ENCODE assay signal across 28 mouse cellular contexts in the genomic region with DNA sequence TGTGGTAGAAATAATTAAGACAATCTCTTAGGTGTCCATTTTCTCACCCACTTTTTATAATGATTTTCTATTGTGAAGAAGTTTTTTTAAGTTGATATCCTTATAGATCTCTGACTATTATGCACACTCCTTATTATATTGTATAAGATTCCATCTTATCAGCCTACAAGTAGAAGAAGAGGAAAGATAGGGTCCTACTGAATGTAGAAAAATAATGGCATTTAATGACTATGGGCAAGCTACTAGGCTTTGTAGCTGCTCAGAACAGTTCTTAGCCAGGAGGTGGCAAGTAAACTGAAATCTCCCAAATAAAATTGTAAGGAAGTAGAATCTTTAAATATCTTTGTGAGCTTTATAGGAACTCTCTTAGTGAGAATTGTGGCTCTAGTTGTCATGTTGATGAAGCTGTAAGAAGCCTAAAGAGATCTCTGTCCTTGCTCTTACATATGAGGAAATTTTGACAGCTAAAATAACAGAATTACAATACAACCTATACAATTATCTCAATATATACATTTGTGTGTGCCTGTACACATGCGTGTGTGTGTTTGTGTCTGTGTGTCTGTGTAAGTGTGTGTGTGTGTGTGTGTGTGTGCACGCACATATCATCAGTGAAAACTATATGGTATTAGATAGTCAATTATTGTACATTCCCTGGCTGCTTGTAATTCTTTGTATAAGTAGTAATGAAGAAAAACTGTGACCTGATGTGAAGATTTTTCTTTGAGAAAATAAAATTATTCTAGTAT.
DNase-seq lines count a peak whose midpoint lies in the region; ATAC-seq and TF ChIP-seq lines count a peak whose summit lies in the region.
"Had no signal": no experiment of that assay in that cellular context is flagged by ENCODE, and none has a peak within 500 bp of the region (broad histone marks: within the 10 kb centered on the region; RNA-seq: fewer than 3 reads in every experiment).

No protein-coding gene starts in this region.

- H3K4me2 ChIP-seq in heart, embryonic 15.5 days, result no peak overlapping the region
- H3K4me2 ChIP-seq in liver, embryonic 11.5 days, result no peak overlapping the region
- no peak overlapping the region for H3K4me2 ChIP-seq in kidney, embryonic 14.5 days (replicated peaks; ENCODE audit: low read depth, low read length)
- H3K4me2 ChIP-seq: embryonic facial prominence, embryonic 15.5 days; forebrain, embryonic 15.5 days; heart, embryonic 11.5 days; hindbrain, embryonic 13.5 days had no signal

- H3K4me1 ChIP-seq in heart, embryonic 15.5 days (replicated peaks), result no peaks in the 10 kb centered on the region
- no peaks in the 10 kb centered on the region for H3K4me1 ChIP-seq in liver, embryonic 11.5 days (replicated peaks; ENCODE audit: control insufficient read depth, insufficient read depth, low read length)
- no peaks in the 10 kb centered on the region for H3K4me1 ChIP-seq in ES-E14 (ENCODE audit: control insufficient read depth in 2 of 2, insufficient read depth in 2 of 2, low read length in 2 of 2, poor library complexity in 1 of 2)
- no peaks in the 10 kb centered on the region for H3K4me1 ChIP-seq in kidney, embryonic 14.5 days (ENCODE audit: control insufficient read depth, insufficient read depth, low read length)
- H3K4me1 ChIP-seq: embryonic facial prominence, embryonic 15.5 days; forebrain, embryonic 15.5 days; hindbrain, embryonic 13.5 days had no signal

- in situ Hi-C loops in ES-E14 (cut with MboI; ENCODE audit: low sequenced_read_pairs in 2 of 2, unreplicated experiment in 2 of 2), result no loop called here

- 0 out of 2 replicates have a peak, but pooled peaks have one; percentile 33 for ATAC-seq in heart, embryonic 15.5 days (replicated peaks; ENCODE audit: insufficient number of reproducible peaks, insufficient read depth, low FRiP score, low read depth)
- 0 out of 2 replicates have a peak, but pooled peaks have one; percentile 14 for ATAC-seq in liver, embryonic 11.5 days (replicated peaks; ENCODE audit: low FRiP score)
- 0 out of 2 replicates have a peak, but pooled peaks have one; percentile 28 for ATAC-seq in erythroid progenitor cell, adult 5-6 weeks (replicated peaks; ENCODE audit: low FRiP score, poor library complexity, severe bottlenecking)
- no peak for ATAC-seq in kidney, embryonic 14.5 days (ENCODE audit: low FRiP score, low TSS enrichment)
- ATAC-seq: forebrain, embryonic 15.5 days had no signal

- no peak overlapping the region for H3K4me3 ChIP-seq in heart, embryonic 15.5 days
- H3K4me3 ChIP-seq in liver, embryonic 11.5 days (ENCODE audit: low read depth, low read length), result no peak overlapping the region
- no peak overlapping the region for H3K4me3 ChIP-seq in ES-E14 (ENCODE audit: insufficient read depth in 1 of 2, low read depth in 1 of 2, low read length in 2 of 2, poor library complexity in 1 of 2, severe bottlenecking in 1 of 2)
- no peak overlapping the region for H3K4me3 ChIP-seq in kidney, embryonic 14.5 days (ENCODE audit: low read length)
- H3K4me3 ChIP-seq: embryonic facial prominence, embryonic 15.5 days; forebrain, embryonic 15.5 days; hindbrain, embryonic 13.5 days had no signal

- H3K27me3 ChIP-seq in heart, embryonic 15.5 days, result no peaks in the 10 kb centered on the region
- no peaks in the 10 kb centered on the region for H3K27me3 ChIP-seq in liver, embryonic 11.5 days (replicated peaks; ENCODE audit: control insufficient read depth, insufficient read depth, low read length)
- no peaks in the 10 kb centered on the region for H3K27me3 ChIP-seq in kidney, embryonic 14.5 days (ENCODE audit: control insufficient read depth, insufficient read depth, low read length)
- H3K27me3 ChIP-seq: embryonic facial prominence, embryonic 15.5 days; forebrain, embryonic 15.5 days; hindbrain, embryonic 13.5 days had no signal

- no peak for DNase-seq in heart, postnatal 4 days
- DNase-seq in liver, embryonic 11.5 days (ENCODE audit: low spot score), result no peak
- no peak for DNase-seq in liver
- no peak for DNase-seq in ES-E14 (ENCODE audit: low read depth, low spot score)
- no peak for DNase-seq in T-cell, adult 2 months (ENCODE audit: low spot score)
- DNase-seq: adrenal gland, postnatal 25 days; cerebellum, adult 11-12 months; cerebellum, adult 9-11 months; embryo, embryonic 11 days; gastrocnemius, postnatal 25 days; heart, adult 18-20 months; heart, postnatal 10 days; kidney, adult 18-20 months; kidney, postnatal 36 days; layer of hippocampus, postnatal 36 days; left cerebral cortex, postnatal 4 days; lung, adult 2 months; lung, postnatal 10 days; spleen, adult 18-20 months; thymus, postnatal 14 days had no signal

- H3K9me3 ChIP-seq in heart, embryonic 15.5 days (replicated peaks), result peaks cover 30% of the 10 kb centered on the region
- peaks cover 11% of the 10 kb centered on the region for H3K9me3 ChIP-seq in liver, embryonic 11.5 days (ENCODE audit: control insufficient read depth, low read length)
- H3K9me3 ChIP-seq in ES-E14 (ENCODE audit: control insufficient read depth, insufficient read depth, low read depth, low read length), result no peaks in the 10 kb centered on the region
- H3K9me3 ChIP-seq in kidney, embryonic 14.5 days (ENCODE audit: control insufficient read depth, low read length), result peaks cover 17% of the 10 kb centered on the region

- no peak overlapping the region for H3K9ac ChIP-seq in heart, embryonic 15.5 days
- no peak overlapping the region for H3K9ac ChIP-seq in liver, embryonic 11.5 days (ENCODE audit: low read depth, low read length)
- H3K9ac ChIP-seq in ES-E14 (ENCODE audit: insufficient read depth, low read depth, low read length, poor library complexity, severe bottlenecking), result no peak overlapping the region
- no peak overlapping the region for H3K9ac ChIP-seq in kidney, embryonic 14.5 days (ENCODE audit: low read depth, low read length)
- H3K9ac ChIP-seq: embryonic facial prominence, embryonic 15.5 days; forebrain, embryonic 15.5 days; hindbrain, embryonic 13.5 days had no signal

- WGBS in heart, embryonic 15.5 days, result 38% methylated on average over 2 of the region's 2 CpGs
- 50% methylated on average over 2 of the region's 2 CpGs for WGBS in liver, embryonic 11.5 days
- WGBS in kidney, embryonic 14.5 days, result 47% methylated on average over 2 of the region's 2 CpGs

- H3K27ac ChIP-seq in heart, embryonic 15.5 days, result no peak overlapping the region
- no peak overlapping the region for H3K27ac ChIP-seq in liver, embryonic 11.5 days (ENCODE audit: low read depth, low read length)
- no peak overlapping the region for H3K27ac ChIP-seq in ES-E14 (ENCODE audit: insufficient read depth, low read depth, low read length, poor library complexity, severe bottlenecking)
- no peak overlapping the region for H3K27ac ChIP-seq in kidney, embryonic 14.5 days (ENCODE audit: low read depth, low read length)
- H3K27ac ChIP-seq: embryonic facial prominence, embryonic 15.5 days; forebrain, embryonic 15.5 days; hindbrain, embryonic 13.5 days; macrophage had no signal

- H3K36me3 ChIP-seq in heart, embryonic 15.5 days, result no peaks in the 10 kb centered on the region
- H3K36me3 ChIP-seq in liver, embryonic 11.5 days (ENCODE audit: control insufficient read depth, insufficient read depth, low read length), result no peaks in the 10 kb centered on the region
- H3K36me3 ChIP-seq in ES-E14 (ENCODE audit: control insufficient read depth, insufficient read depth, low read length, poor library complexity, severe bottlenecking), result no peaks in the 10 kb centered on the region
- H3K36me3 ChIP-seq in kidney, embryonic 14.5 days (ENCODE audit: control insufficient read depth, insufficient read depth, low read length), result no peaks in the 10 kb centered on the region
- H3K36me3 ChIP-seq: embryonic facial prominence, embryonic 15.5 days; forebrain, embryonic 15.5 days; hindbrain, embryonic 13.5 days had no signal

TF ChIP-seq in ES-E14, 5 proteins besides CTCF, POLR2A, EP300 and RAD21:
- TF ChIP-seq ZC3H11A (IDR thresholded peaks at IDR 0.05; ENCODE audit: borderline replicate concordance, low read depth, low read length) (no peak), HCFC1 (IDR thresholded peaks at IDR 0.05; ENCODE audit: borderline replicate concordance, insufficient read depth, low read length) (no peak), ZNF384 (IDR thresholded peaks at IDR 0.05; ENCODE audit: low read depth, low read length) (no peak), CHD2 (IDR thresholded peaks at IDR 0.05; ENCODE audit: low read depth, low read length) (0 out of 2 replicates have a peak, but pooled peaks have one; percentile 9), MAFK (IDR thresholded peaks at IDR 0.05; ENCODE audit: insufficient read depth, low read depth, low read length) (no peak)
TF ChIP-seq in ES-E14: peak in this region for 1.
